In the genomic region with DNA sequence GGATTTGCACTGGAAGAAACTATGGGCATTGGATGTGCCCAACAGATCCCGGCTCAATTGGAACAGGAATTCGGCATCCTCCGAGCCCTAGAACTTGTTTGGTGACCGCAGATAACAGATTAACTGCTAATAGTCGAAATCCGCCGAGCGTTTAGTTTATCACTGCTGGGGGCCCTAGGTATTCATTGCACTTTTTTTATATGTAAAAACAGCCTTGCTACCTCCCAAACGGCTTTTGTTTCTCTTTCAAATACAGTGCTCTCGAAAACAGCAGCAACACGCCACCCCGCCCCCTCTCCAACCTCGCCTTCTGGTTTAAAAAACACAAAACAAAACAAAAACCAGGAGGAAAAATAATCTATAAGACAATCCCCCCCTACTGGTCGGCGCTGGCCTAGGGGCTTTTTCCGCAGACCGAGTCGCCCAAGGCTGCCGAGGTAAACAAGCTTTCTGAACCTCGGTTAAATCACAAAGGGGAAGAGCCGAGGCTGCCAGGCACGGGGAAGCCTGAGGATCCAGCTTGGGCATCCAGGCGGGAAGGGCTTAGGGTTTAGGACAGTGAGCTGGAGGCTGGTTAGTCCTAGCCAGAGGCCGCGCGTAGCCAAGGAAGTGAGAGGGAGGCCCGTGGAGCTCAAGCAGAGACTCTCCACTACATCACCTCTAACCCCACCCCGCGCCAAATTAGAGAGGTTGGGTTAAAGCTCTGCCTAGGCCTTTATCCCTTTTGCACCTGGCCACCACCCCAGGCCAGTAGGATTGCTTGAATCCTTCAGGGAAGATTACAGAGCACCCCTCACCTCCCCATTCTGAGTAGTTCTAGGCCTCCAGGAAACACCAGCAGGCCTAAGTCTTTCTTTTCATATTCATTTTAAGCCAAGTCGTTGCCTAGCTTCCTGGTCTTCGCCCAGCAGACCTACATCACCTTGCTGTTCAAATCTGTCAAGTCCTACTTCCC, we compare ENCODE assay signal across 8 mouse cellular contexts. TPM values are rescaled to one million over a fixed set of nuclear protein-coding genes. Genes with fewer than 3 reads are reported as not detected.
DNase-seq lines count a peak whose midpoint lies in the region; ATAC-seq and TF ChIP-seq lines count a peak whose summit lies in the region.

No protein-coding gene starts in this region.

- peak overlapping the region; percentile 65; the same call in 1 of the 2 replicates for H3K4me2 ChIP-seq in lung, embryonic 14.5 days
- no peak overlapping the region for H3K4me2 ChIP-seq in intestine, embryonic 16.5 days (ENCODE audit: low read depth, low read length)

- H3K27ac ChIP-seq in lung, embryonic 14.5 days (ENCODE audit: low read depth) = no peak overlapping the region
- 0 out of 2 replicates have a peak overlapping the region, but pooled peaks have one; percentile 6 for H3K27ac ChIP-seq in bone marrow, adult 2 months (ENCODE audit: control insufficient read depth, insufficient read depth, low read depth, low read length, poor library complexity)
- H3K27ac ChIP-seq in cerebellum, adult 2 months (ENCODE audit: insufficient read depth, low read length) = no peak overlapping the region
- no peak overlapping the region for H3K27ac ChIP-seq in intestine, embryonic 16.5 days (ENCODE audit: low read length)

- no peak for ATAC-seq in lung, embryonic 14.5 days (ENCODE audit: insufficient read depth)
- ATAC-seq in inflammation-experienced regulatory T-cells, adult 6 months = peak; percentile 25
- ATAC-seq in intestine, embryonic 16.5 days = no peak

- H3K9me3 ChIP-seq in lung, embryonic 14.5 days (ENCODE audit: low read depth, low read length) = no peaks in the 10 kb centered on the region
- H3K9me3 ChIP-seq in intestine, embryonic 16.5 days (ENCODE audit: control insufficient read depth, low read length) = no peaks in the 10 kb centered on the region

- peak; percentile 30; the same call in 1 of the 2 replicates for TF ChIP-seq CTCF in lung, embryonic 14.5 days (IDR thresholded peaks at IDR 0.05; ENCODE audit: low read depth)
- TF ChIP-seq CTCF in bone marrow, adult 2 months (IDR thresholded peaks at IDR 0.05; ENCODE audit: control insufficient read depth, insufficient read depth, low read length) = no peak
- TF ChIP-seq CTCF in cerebellum, adult 2 months (IDR thresholded peaks at IDR 0.05; ENCODE audit: borderline replicate concordance, insufficient read depth, low read depth, low read length) = no peak

- H3K4me3 ChIP-seq in lung, embryonic 14.5 days (ENCODE audit: low read depth, low read length) = no peak overlapping the region
- no peak overlapping the region for H3K4me3 ChIP-seq in bone marrow, adult 2 months (replicated peaks; ENCODE audit: control insufficient read depth, low read depth, low read length)
- no peak overlapping the region for H3K4me3 ChIP-seq in cerebellum, adult 2 months (replicated peaks; ENCODE audit: insufficient read depth, low read depth, low read length)
- H3K4me3 ChIP-seq in intestine, embryonic 16.5 days (ENCODE audit: low read length) = no peak overlapping the region

- 0 out of 2 replicates have a peak, but pooled peaks cover 2% of the 10 kb centered on the region for H3K4me1 ChIP-seq in lung, embryonic 14.5 days (ENCODE audit: insufficient read depth)
- no peaks in the 10 kb centered on the region; the same call in 1 of the 2 replicates for H3K4me1 ChIP-seq in bone marrow, adult 2 months (ENCODE audit: control insufficient read depth, insufficient read depth, low read length)
- no peaks in the 10 kb centered on the region for H3K4me1 ChIP-seq in cerebellum, adult 2 months (ENCODE audit: control insufficient read depth, insufficient read depth, low read length)
- H3K4me1 ChIP-seq in intestine, embryonic 16.5 days (ENCODE audit: control insufficient read depth, insufficient read depth, low read length) = peaks cover 21% of the 10 kb centered on the region

- H3K36me3 ChIP-seq in lung, embryonic 14.5 days (ENCODE audit: insufficient read depth) = no peaks in the 10 kb centered on the region
- no peaks in the 10 kb centered on the region for H3K36me3 ChIP-seq in intestine, embryonic 16.5 days (ENCODE audit: control insufficient read depth, insufficient read depth, low read length)

- H3K27me3 ChIP-seq in lung, embryonic 14.5 days (ENCODE audit: insufficient read depth, low read length) = peaks cover 34% of the 10 kb centered on the region
- H3K27me3 ChIP-seq in cerebellum, adult 2 months (ENCODE audit: control insufficient read depth, insufficient read depth, low read length) = no peaks in the 10 kb centered on the region; the same call in 1 of the 2 replicates
- H3K27me3 ChIP-seq in intestine, embryonic 16.5 days (replicated peaks; ENCODE audit: control insufficient read depth, insufficient read depth, low read length) = peaks cover 30% of the 10 kb centered on the region

- TF ChIP-seq POLR2A in bone marrow, adult 2 months (IDR thresholded peaks at IDR 0.05; ENCODE audit: borderline replicate concordance, control insufficient read depth, low read depth, low read length) = no peak
- TF ChIP-seq POLR2A in cerebellum, adult 2 months (IDR thresholded peaks at IDR 0.05; ENCODE audit: borderline replicate concordance, insufficient read depth, low read length) = no peak

- DNase-seq in lung, embryonic 14.5 days = peak; percentile 61
- DNase-seq in lung, adult 18-20 months = no peak
- DNase-seq in retina, embryonic 14.5 days (ENCODE audit: low spot score) = peak; percentile 46
- DNase-seq in cerebellum, postnatal 14 days = no peak
- DNase-seq in cerebellum, adult 2 months = no peak

- 25% methylated on average over 29 of the region's 31 CpGs for WGBS in lung, embryonic 14.5 days
- WGBS in bone marrow, adult 2 months = 17% methylated on average over 31 of the region's 31 CpGs
- WGBS in cerebellum, adult 2 months = 74% methylated on average over 31 of the region's 31 CpGs
- WGBS in intestine, embryonic 16.5 days = 37% methylated on average over 31 of the region's 31 CpGs

- H3K9ac ChIP-seq in lung, embryonic 14.5 days = no peak overlapping the region
- no peak overlapping the region for H3K9ac ChIP-seq in intestine, embryonic 16.5 days (ENCODE audit: low read depth, low read length)

RNA-seq across cellular contexts. Expression of a gene that starts 6.7 kb away (rescaled TPM):
- polyA plus RNA-seq in lung, embryonic 14.5 days (2014; fragmentation: Nextera tagmentation; extraction: Ambion mirVana) = 27.8 and 28.9 TPM in 2 replicates
- 9.0 and 13.6 TPM in 2 replicates for polyA plus RNA-seq in bone marrow, adult 2 months (2011; ENCODE audit: insufficient read depth, insufficient read length, low replicate concordance, missing spikeins)
- polyA plus RNA-seq in inflammation-experienced regulatory T-cells, adult 6 months (2017; shearing (Covaris generic)) = 10 to 100 TPM; 15.1 to 28.3 (median 23.8) TPM
- 12.2 and 12.9 TPM in 2 replicates for polyA plus RNA-seq in cerebellum, adult 2 months (2012; rRNA removed)
- polyA plus RNA-seq in intestine, embryonic 16.5 days (2015; fragmentation: Nextera tagmentation; extraction: Ambion mirVana) = 8.1 and 9.8 TPM in 2 replicates

Comparison
In these comparisons a context has a peak if more than half of its experiments do, and no peak if none do; other contexts are left out.
1. DNase-seq: peak in lung, embryonic 14.5 days (single experiment) and retina, embryonic 14.5 days (single experiment); none in lung, adult 18-20 months (0 of 2), cerebellum, postnatal 14 days (0 of 2) and cerebellum, adult 2 months (0 of 2).